Mouse (Mus musculus) lung, postnatal 10 days (tissue): Measurements from ENCODE around the gene Rarb.

ENCODE experiments used
- DNase-seq: peaks from one replicate; pipeline ENCODE4 v3.0.0; 2021

The Rarb gene

GRCm38 (mm10) chr14:16431941-16432499 lies 386.9 kb downstream of the Rarb start:
- no peak for DNase-seq

- DNase-seq = no peak
Observed at GRCm38 (mm10) chr14:16427569-16427968, 391.4 kb downstream of the Rarb start.

GRCm38 (mm10) chr14:16414163-16414562 lies 404.8 kb downstream of the Rarb start:
- no peak for DNase-seq

DNA sequence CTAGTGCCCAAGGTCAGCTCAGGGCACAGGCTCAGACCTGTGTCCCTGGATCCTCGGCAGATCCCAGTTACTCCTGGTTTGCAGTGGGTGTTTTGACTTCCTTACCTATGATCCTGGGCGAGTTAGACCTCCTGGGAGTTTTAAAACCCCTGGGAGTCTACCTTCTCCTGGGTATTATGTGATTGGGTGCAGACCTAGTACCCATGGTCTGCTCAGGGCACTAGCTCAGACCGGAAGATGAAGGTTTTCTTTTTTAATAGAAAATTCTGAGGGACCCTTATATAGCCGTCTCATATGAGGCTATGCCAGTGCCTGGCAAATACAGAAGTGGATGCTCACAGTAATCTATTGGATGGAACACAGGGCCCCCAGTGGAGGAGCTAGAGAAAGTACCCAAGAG lies 413.8 kb downstream of the Rarb start:
- no peak for DNase-seq

GRCm38 (mm10) chr14:16384783-16385182 lies 434.2 kb downstream of the Rarb start:
- DNase-seq = no peak
